Mouse (Mus musculus): ENCODE data around the gene Cyp2c69. TPM values are rescaled to one million over a fixed set of nuclear protein-coding genes. Genes with fewer than 3 reads are reported as not detected.
"Not testable (repeated sequence)": the region's sequence is repeated elsewhere in the genome, so short reads cannot be mapped to it uniquely, and the experiment has no call there.

Cyp2c69 gene
- total RNA-seq (2021): under 1 TPM in 1 of 2 experiments, not detected in 1; 0.30 TPM
- long read RNA-seq, experiment 1: 0 reads
- long read RNA-seq, experiment 2: 0 reads

- DNase-seq (ENCODE audit: low spot score in 2 of 2): not testable (repeated sequence)
Measured at GRCm38 (mm10) chr19:39886699-39887098, at the start of gene Cyp2c69. TSS of gene Cyp2c69 (minus strand) at chr19:39886799.

GRCm38 (mm10) chr19:39935396-39935795 is 48.8 kb upstream of the Cyp2c69 start:
- no peak for DNase-seq (ENCODE audit: low spot score in 2 of 2)

- no peak for DNase-seq (ENCODE audit: low spot score in 2 of 2)
Measured at GRCm38 (mm10) chr19:39930032-39930431, 43.4 kb upstream of the Cyp2c69 start.

GRCm38 (mm10) chr19:39901656-39902055 is 15.1 kb upstream of the Cyp2c69 start:
- no peak for DNase-seq (ENCODE audit: low spot score in 2 of 2)

GRCm38 (mm10) chr19:39890079-39890478 is 3.5 kb upstream of the Cyp2c69 start:
- not testable (repeated sequence) for DNase-seq (ENCODE audit: low spot score in 2 of 2)

GRCm38 (mm10) chr19:39866133-39866532 is 20.5 kb downstream of the Cyp2c69 start:
- DNase-seq (ENCODE audit: low spot score in 2 of 2): no peak

- not testable (repeated sequence) for DNase-seq (ENCODE audit: low spot score in 2 of 2)
Measured at GRCm38 (mm10) chr19:39820931-39821330, 65.7 kb downstream of the Cyp2c69 start.

- not testable (repeated sequence) for DNase-seq (ENCODE audit: low spot score in 2 of 2)
Measured at GRCm38 (mm10) chr19:39816400-39816799, 70.2 kb downstream of the Cyp2c69 start.

GRCm38 (mm10) chr19:39815991-39816390 is 70.6 kb downstream of the Cyp2c69 start:
- not testable (repeated sequence) for DNase-seq (ENCODE audit: low spot score in 2 of 2)

- not testable (repeated sequence) for DNase-seq (ENCODE audit: low spot score in 2 of 2)
Measured at GRCm38 (mm10) chr19:39812714-39813113, 73.9 kb downstream of the Cyp2c69 start, which contains the start of gene Cyp2c40. TSS of gene Cyp2c40 (minus strand) at chr19:39812814.

Other genes starting within 250 kb of the Cyp2c69 start
- gene Cyp2c67, start 237.7 kb downstream of the Cyp2c69 start, total RNA-seq (2021): not detected
- not detected for gene Cyp2c68, start 145.7 kb downstream of the Cyp2c69 start, total RNA-seq (2021)
- gene Cyp2c40, start 74.0 kb downstream of the Cyp2c69 start, total RNA-seq (2021): not detected
- gene Cyp2c37, start 105.6 kb upstream of the Cyp2c69 start, total RNA-seq (2021): under 1 TPM in 1 of 2 experiments, not detected in 1; 0.23 TPM
- not detected for gene Cyp2c54, start 187.0 kb upstream of the Cyp2c69 start, total RNA-seq (2021)
- gene Cyp2c50, start 202.9 kb upstream of the Cyp2c69 start, total RNA-seq (2021): under 1 TPM in 1 of 2 experiments, not detected in 1; 0.23 TPM

Measured in adrenal gland, adult 18-20 months (tissue).